Mouse (Mus musculus) testis, adult 2 months (tissue): ENCODE results near the gene Rcsd1. TPM values are rescaled to one million over a fixed set of nuclear protein-coding genes. Genes with fewer than 3 reads are reported as not detected.

Experiments
- H3K27ac ChIP-seq: fragments of 200-500 bp; 2 replicates; pipeline ENCODE4 v1.5.1; 2012; ENCODE audit warnings: low read depth, low read length; ENCODE audit not compliant: control insufficient read depth, insufficient read depth
- H3K27me3 ChIP-seq: fragments of 200-500 bp; 2 replicates; pipeline ENCODE4 v1.6.1; 2012; ENCODE audit warnings: mild to moderate bottlenecking, low read length, moderate library complexity; ENCODE audit not compliant: control insufficient read depth, insufficient read depth
- H3K36me3 ChIP-seq: fragments of 200-500 bp; 2 replicates; pipeline ENCODE4 v1.6.1; 2012; ENCODE audit warnings: mild to moderate bottlenecking, low read length; ENCODE audit not compliant: control insufficient read depth, insufficient read depth
- H3K4me1 ChIP-seq: fragments of 200-500 bp; 2 replicates; pipeline ENCODE4 v1.6.1; 2012; ENCODE audit warnings: low read length; ENCODE audit not compliant: control insufficient read depth, insufficient read depth
- H3K4me3 ChIP-seq: fragments of 200-500 bp; 2 replicates; pipeline ENCODE4 v1.5.1; 2012; ENCODE audit warnings: low read depth, mild to moderate bottlenecking, low read length, moderate library complexity, mixed read lengths; ENCODE audit not compliant: control insufficient read depth
- CTCF ChIP-seq: fragments of 200-500 bp; IDR thresholded peaks from 2 replicates; pipeline ENCODE4 v1.5.1; 2012; ENCODE audit warnings: low read depth, mild to moderate bottlenecking, inconsistent platforms, low read length, moderate library complexity; ENCODE audit not compliant: control insufficient read depth, insufficient read depth, insufficient replicate concordance
- POLR2A ChIP-seq: fragments of 200-500 bp; IDR thresholded peaks from 2 replicates; pipeline ENCODE4 v1.6.1; 2012; ENCODE audit warnings: low read depth, mild to moderate bottlenecking, inconsistent platforms, low read length, moderate library complexity; ENCODE audit not compliant: control insufficient read depth
- polyA plus RNA-seq: library from polyadenylated mRNA; depleted of rRNA; stranded (reverse); fragments of >200 nt; gene quantifications from 2 replicates; pipeline ENCODE4 v1.2.3, GENCODE M21; 2012

The Rcsd1 gene
- polyA plus RNA-seq, 1 experiment, result 0.89 TPM

DNA sequence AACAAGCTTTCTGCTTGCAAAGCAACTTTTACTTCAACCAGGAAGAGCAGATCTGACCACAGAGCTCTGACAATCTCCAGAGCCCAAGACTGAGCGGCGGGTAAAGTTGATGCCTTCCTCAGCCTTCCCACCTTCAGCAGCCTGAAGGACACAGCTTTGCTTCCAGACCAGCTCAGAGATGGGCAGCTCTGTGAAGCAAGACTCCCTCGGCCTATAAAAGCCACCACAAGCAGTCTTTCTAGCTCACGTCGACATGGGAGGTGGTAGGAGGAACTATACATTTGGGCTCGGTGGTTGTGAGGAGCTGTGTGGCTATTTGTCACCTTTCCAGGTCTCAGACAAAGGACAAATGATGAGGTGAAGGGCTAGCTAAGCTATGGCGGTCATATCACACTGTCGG lies 11.9 kb downstream of the Rcsd1 start:
- no peaks in the 10 kb centered on the region for H3K27me3 ChIP-seq
- no peaks in the 10 kb centered on the region for H3K36me3 ChIP-seq
- peaks cover 2% of the 10 kb centered on the region; the same call in 1 of the 2 replicates for H3K4me1 ChIP-seq
- no peak overlapping the region for H3K27ac ChIP-seq
- H3K4me3 ChIP-seq, result no peak overlapping the region
- TF ChIP-seq POLR2A (no peak), CTCF (no peak)

DNA sequence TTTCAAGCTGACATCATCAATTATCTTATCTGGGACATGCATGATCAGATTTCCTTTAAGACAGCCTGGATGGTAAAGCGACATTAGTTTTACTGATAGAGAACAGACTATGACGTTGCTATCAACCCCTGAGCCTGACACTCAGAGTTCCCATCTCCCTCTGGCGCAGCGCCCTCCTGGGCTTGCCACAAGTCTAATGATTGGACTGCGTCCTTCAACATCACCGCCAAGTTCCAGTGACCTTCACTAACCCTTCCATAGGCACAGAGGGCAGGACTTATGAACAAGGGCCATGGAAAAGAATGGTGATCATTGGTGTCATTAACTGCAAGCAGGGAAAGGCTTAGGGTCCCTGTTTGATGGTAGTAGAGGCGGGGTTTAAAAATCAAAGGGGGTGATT lies 12.7 kb downstream of the Rcsd1 start:
- Histone ChIP-seq H3K27me3 (no peaks in the 10 kb centered on the region), H3K4me1 (peaks cover 2% of the 10 kb centered on the region; the same call in 1 of the 2 replicates), H3K27ac (no peak overlapping the region), H3K36me3 (no peaks in the 10 kb centered on the region), H3K4me3 (no peak overlapping the region)
- no peak for TF ChIP-seq POLR2A
- TF ChIP-seq CTCF, result no peak

DNA sequence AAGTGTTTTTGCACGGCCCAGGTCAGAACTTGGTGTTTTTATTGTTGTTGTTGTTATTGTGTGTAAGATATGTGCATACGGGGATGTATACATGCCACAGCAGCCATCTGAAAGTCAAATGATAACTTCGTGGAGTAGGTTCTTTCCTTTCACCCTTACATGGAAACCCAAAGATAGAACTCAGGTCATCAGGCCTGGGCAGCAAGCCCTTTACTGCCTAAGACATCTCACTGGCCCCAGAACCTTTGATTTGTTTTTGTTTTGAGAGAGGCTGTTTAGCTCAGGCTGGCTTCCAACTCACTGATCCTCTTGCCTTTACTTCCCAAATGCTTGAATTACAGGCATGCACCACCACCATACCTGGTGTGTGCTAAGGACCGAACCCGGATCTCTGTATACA lies 13.5 kb downstream of the Rcsd1 start:
- Histone ChIP-seq H3K27ac (no peak overlapping the region), H3K4me3 (no peak overlapping the region), H3K36me3 (no peaks in the 10 kb centered on the region), H3K27me3 (no peaks in the 10 kb centered on the region), H3K4me1 (peaks cover 2% of the 10 kb centered on the region; the same call in 1 of the 2 replicates)
- TF ChIP-seq CTCF, result no peak
- no peak for TF ChIP-seq POLR2A

DNA sequence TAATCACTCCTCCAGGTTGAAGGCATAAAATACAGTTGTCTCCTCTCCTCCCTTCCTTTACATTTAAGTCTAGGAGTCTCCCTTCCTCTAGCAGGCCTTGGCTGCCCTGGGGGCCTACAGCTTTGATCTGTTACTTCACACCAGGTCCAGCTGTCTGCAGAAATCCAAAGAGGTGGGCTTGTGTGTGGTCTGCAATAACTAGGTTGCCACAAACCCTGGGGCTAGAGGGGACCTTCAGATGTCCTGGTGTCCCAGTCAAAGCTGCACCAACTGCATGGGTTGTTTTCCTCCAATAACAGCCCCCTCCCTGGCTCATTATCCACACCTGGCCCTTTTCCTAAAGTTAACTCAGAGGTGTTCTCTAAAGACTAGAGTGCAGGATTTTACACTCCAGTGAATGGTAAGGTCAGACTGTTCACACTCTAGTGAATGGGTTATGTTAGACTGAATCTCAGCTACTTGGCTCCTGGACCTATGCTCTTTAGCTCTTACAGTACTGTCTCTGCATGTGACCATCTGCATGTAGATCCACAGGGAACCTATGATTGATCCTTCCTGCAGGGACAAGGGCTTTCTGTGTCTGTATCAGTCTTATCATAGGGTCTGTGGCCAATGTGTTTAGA lies 14.1 kb downstream of the Rcsd1 start:
- Histone ChIP-seq H3K36me3 (no peaks in the 10 kb centered on the region), H3K27ac (no peak overlapping the region), H3K27me3 (no peaks in the 10 kb centered on the region), H3K4me3 (no peak overlapping the region), H3K4me1 (peaks cover 2% of the 10 kb centered on the region; the same call in 1 of the 2 replicates)
- TF ChIP-seq CTCF, result no peak
- no peak for TF ChIP-seq POLR2A

DNA sequence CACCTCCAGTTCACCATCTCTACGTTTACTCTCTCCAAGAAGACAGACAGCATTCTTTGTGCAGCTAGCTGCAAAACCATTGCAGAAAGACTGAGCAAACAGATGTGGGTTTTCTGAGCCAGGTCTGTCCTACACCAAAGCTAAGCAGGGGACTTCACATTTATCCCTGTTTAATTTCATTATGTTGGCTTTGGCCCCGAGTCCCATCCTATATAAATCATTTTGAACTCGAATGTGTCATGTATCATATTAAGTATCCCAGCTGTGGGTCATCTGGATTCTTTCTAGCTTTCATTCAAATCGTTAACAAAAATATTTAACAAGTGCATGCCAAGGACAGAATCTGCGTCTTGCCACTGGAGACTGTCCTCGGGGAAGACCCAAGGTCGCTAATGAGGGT lies 15.7 kb downstream of the Rcsd1 start:
- Histone ChIP-seq H3K27me3 (no peaks in the 10 kb centered on the region), H3K4me3 (no peak overlapping the region), H3K4me1 (peaks cover 2% of the 10 kb centered on the region; the same call in 1 of the 2 replicates), H3K36me3 (no peaks in the 10 kb centered on the region), H3K27ac (no peak overlapping the region)
- no peak for TF ChIP-seq POLR2A
- TF ChIP-seq CTCF, result no peak

DNA sequence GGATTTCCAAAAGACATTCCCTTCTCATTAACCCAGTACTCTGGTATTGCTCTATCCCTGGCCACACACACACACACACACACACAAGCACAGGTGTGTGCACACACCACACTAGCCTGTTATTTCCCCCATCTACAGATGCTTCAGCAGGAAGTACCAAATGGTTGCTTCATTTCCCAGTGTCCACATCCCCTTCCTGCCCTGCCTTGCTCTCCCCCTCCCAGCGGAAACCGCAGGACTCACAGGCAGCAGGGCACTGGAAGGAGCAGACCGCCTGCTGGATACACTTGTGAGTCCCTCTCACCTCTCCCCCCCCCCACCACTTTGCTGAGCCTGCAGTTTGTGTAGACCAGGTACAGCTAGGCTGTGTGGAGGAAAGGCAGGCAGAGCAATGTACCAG lies 18.0 kb downstream of the Rcsd1 start:
- H3K27ac ChIP-seq, result no peak overlapping the region
- peaks cover 2% of the 10 kb centered on the region for H3K4me1 ChIP-seq
- no peaks in the 10 kb centered on the region for H3K36me3 ChIP-seq
- no peak overlapping the region for H3K4me3 ChIP-seq
- TF ChIP-seq POLR2A (no peak), CTCF (no peak)
- H3K27me3 ChIP-seq, result no peaks in the 10 kb centered on the region

DNA sequence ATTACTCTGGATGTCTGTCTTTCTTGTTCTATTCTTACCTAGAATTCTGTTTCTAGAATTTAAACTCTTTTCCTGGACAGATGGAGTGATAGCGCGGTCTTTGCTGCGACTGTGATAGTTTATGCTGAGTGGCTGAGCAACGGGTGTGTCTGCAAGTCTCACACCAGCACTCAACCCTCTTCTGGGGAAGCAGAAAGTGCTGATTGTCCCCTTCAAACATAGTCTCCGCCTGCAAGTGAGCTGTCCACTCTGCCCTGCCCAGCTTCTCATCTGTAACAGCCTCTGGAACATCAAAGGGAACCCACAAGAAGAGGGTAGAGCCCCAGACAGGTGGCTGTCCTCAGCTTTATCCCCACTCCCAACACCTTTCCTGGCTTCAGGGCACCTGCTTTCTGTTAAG lies 19.7 kb downstream of the Rcsd1 start:
- TF ChIP-seq POLR2A, result no peak
- TF ChIP-seq CTCF, result no peak
- H3K27me3 ChIP-seq, result no peaks in the 10 kb centered on the region
- H3K4me3 ChIP-seq, result no peak overlapping the region
- H3K4me1 ChIP-seq, result peaks cover 2% of the 10 kb centered on the region
- H3K36me3 ChIP-seq, result no peaks in the 10 kb centered on the region
- H3K27ac ChIP-seq, result no peak overlapping the region

DNA sequence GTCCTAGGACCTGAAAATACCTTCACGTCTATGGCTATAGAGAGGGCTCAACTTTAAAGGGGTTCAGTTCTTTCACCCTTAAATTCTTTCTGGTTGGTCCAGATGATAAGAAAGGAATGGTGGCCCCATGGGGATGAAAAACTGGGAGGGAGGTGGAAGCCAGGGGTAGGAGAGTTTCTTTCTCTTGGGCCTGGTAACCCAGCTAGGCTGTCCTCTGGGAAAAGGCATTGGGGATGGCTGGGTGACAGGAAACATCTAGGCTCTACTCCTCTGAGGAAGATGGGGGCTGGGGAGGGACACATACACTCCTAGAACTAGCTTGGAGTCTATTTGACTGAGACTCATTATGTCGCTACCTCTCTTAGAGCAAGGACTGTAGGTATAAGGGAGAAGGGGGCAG lies 21.7 kb downstream of the Rcsd1 start:
- H3K4me1 ChIP-seq, result no peaks in the 10 kb centered on the region; the same call in none of the 2 replicates

More for the DNA sequence above, 21.7 kb downstream of the Rcsd1 start:
- no peak overlapping the region for H3K4me3 ChIP-seq
- no peaks in the 10 kb centered on the region for H3K36me3 ChIP-seq
- H3K27ac ChIP-seq, result no peak overlapping the region
- TF ChIP-seq CTCF, result no peak
- TF ChIP-seq POLR2A, result no peak
- no peaks in the 10 kb centered on the region for H3K27me3 ChIP-seq
